Mouse (Mus musculus) ES-E14 (cell line): ENCODE measurements around the gene Cmas. TPM values are rescaled to one million over a fixed set of nuclear protein-coding genes. Genes with fewer than 3 reads are reported as not detected.

ENCODE experiments used
- DNase-seq: peaks from one replicate; pipeline ENCODE4 v3.0.0-alpha.2; 2013; ENCODE audit warnings: low read depth, low spot score
- H3K27ac ChIP-seq: 2 replicates; pipeline ENCODE4 v1.5.1; 2012; ENCODE audit warnings: low read depth, mild to moderate bottlenecking, low read length, moderate library complexity, mixed read lengths; ENCODE audit not compliant: poor library complexity, insufficient read depth, severe bottlenecking
- H3K36me3 ChIP-seq: 2 replicates; pipeline ENCODE4 v1.6.1; 2012; ENCODE audit warnings: mild to moderate bottlenecking, low read length, moderate library complexity, mixed read lengths; ENCODE audit not compliant: control insufficient read depth, poor library complexity, insufficient read depth, severe bottlenecking
- H3K4me1 ChIP-seq, 2 experiments: fragments of 150-350 bp in 1 of 2; sonication (generic) in 1 of 2; 2 replicates each; pipeline ENCODE4 v1.6.1; 2012; ENCODE audit warnings: low read length in 2 of 2, mild to moderate bottlenecking in 1 of 2, mixed read lengths in 1 of 2; ENCODE audit not compliant: control insufficient read depth in 2 of 2, insufficient read depth in 2 of 2, poor library complexity in 1 of 2
- H3K4me3 ChIP-seq, 2 experiments: fragments of 150-350 bp in 1 of 2; sonication (generic) in 1 of 2; 2 replicates each; pipeline ENCODE4 v1.5.1; 2012; ENCODE audit warnings: low read length in 2 of 2, low read depth in 1 of 2, mild to moderate bottlenecking in 1 of 2, mixed read lengths in 1 of 2; ENCODE audit not compliant: insufficient read depth in 1 of 2, poor library complexity in 1 of 2, severe bottlenecking in 1 of 2
- H3K9ac ChIP-seq: 2 replicates; pipeline ENCODE4 v1.6.1; 2012; ENCODE audit warnings: low read depth, mild to moderate bottlenecking, low read length, mixed read lengths; ENCODE audit not compliant: poor library complexity, insufficient read depth, severe bottlenecking
- H3K9me3 ChIP-seq: fragments of 150-350 bp; sonication (generic); 2 replicates; pipeline ENCODE4 v1.6.1; 2012; ENCODE audit warnings: low read depth, mild to moderate bottlenecking, low read length; ENCODE audit not compliant: control insufficient read depth, insufficient read depth
- CHD2 ChIP-seq: IDR thresholded peaks from 2 replicates; pipeline ENCODE4 v1.6.1; 2014; ENCODE audit warnings: mild to moderate bottlenecking, low read depth, low read length, inconsistent platforms
- HCFC1 ChIP-seq: IDR thresholded peaks from 2 replicates; pipeline ENCODE4 v1.6.1; 2012; ENCODE audit warnings: low read length, inconsistent platforms, borderline replicate concordance; ENCODE audit not compliant: insufficient read depth
- MAFK ChIP-seq: IDR thresholded peaks from 2 replicates; pipeline ENCODE4 v1.6.1; 2014; ENCODE audit warnings: mild to moderate bottlenecking, low read depth, low read length, inconsistent platforms; ENCODE audit not compliant: insufficient read depth
- ZC3H11A ChIP-seq: IDR thresholded peaks from 2 replicates; pipeline ENCODE4 v1.6.1; 2012; ENCODE audit warnings: low read depth, mild to moderate bottlenecking, inconsistent platforms, low read length, borderline replicate concordance
- ZNF384 ChIP-seq: IDR thresholded peaks from 2 replicates; pipeline ENCODE4 v1.6.1; 2012; ENCODE audit warnings: low read depth, low read length, inconsistent platforms
- in situ Hi-C, 2 experiments: fragments of 600-800 bp; cut with MboI; formaldehyde crosslinking; loops; one replicate each; pipeline ENCODE4 v1.15.1; 2025; ENCODE audit warnings: low sequenced_read_pairs in 2 of 2, inconsistent platforms in 1 of 2; ENCODE audit not compliant: unreplicated experiment in 2 of 2
- total RNA-seq: library from RNA; depleted of rRNA; stranded (reverse); fragments of 300-350 nt; gene quantifications from 2 replicates; pipeline ENCODE4 v1.2.3, GENCODE M21; 2012

Cmas gene
- total RNA-seq, 1 experiment, result 61.0 TPM

- DNase-seq, result no peak
- Histone ChIP-seq H3K36me3 (no peaks in the 10 kb centered on the region), H3K27ac (no peak overlapping the region), H3K4me3 (no peak overlapping the region), H3K4me1 (peaks cover 3 to 18% of the 10 kb centered on the region in 2 experiments; a peak in 3 of 4 replicates), H3K9ac (no peak overlapping the region), H3K9me3 (no peaks in the 10 kb centered on the region)
- in situ Hi-C loops, result loop anchor here in 1 of 2 experiments (25.0 kb wide), 1 partner anchor 383 kb away; no protein-coding TSS in a partner anchor
- no peak for TF ChIP-seq HCFC1
- TF ChIP-seq ZC3H11A, result no peak
- no peak for TF ChIP-seq CHD2
- no peak for TF ChIP-seq MAFK
- no peak for TF ChIP-seq ZNF384
Measured at GRCm38 (mm10) chr6:142745484-142745883, 11.0 kb upstream of the Cmas start.

GRCm38 (mm10) chr6:142746765-142747164 is 9.7 kb upstream of the Cmas start:
- no peak for DNase-seq
- no peak overlapping the region for H3K27ac ChIP-seq
- in situ Hi-C loops, result loop anchor here in 1 of 2 experiments (25.0 kb wide), 1 partner anchor 384 kb away; no protein-coding TSS in a partner anchor

GRCm38 (mm10) chr6:142747165-142747564 is 9.3 kb upstream of the Cmas start:
- in situ Hi-C loops, result loop anchor here in 1 of 2 experiments (25.0 kb wide), 1 partner anchor 385 kb away; no protein-coding TSS in a partner anchor
- no peak for DNase-seq
- H3K4me1 ChIP-seq, result peaks cover 2 to 20% of the 10 kb centered on the region in 2 experiments

More at GRCm38 (mm10) chr6:142746765-142747164, 9.7 kb upstream of the Cmas start:
- no peaks in the 10 kb centered on the region for H3K9me3 ChIP-seq
- TF ChIP-seq ZC3H11A (no peak), HCFC1 (no peak), ZNF384 (no peak), MAFK (no peak), CHD2 (no peak)
- H3K36me3 ChIP-seq, result no peaks in the 10 kb centered on the region
- H3K9ac ChIP-seq, result no peak overlapping the region
- peaks cover 2 to 19% of the 10 kb centered on the region in 2 experiments; a peak in 3 of 4 replicates for H3K4me1 ChIP-seq
- no peak overlapping the region for H3K4me3 ChIP-seq

GRCm38 (mm10) chr6:142748057-142748708 is 8.3 kb upstream of the Cmas start:
- Histone ChIP-seq H3K4me1 (peaks cover 6 to 18% of the 10 kb centered on the region in 2 experiments), H3K36me3 (no peaks in the 10 kb centered on the region), H3K9me3 (no peaks in the 10 kb centered on the region), H3K9ac (no peak overlapping the region), H3K27ac (no peak overlapping the region), H3K4me3 (no peak overlapping the region)
- TF ChIP-seq MAFK, result no peak
- in situ Hi-C loops, result loop anchor here in 1 of 2 experiments (25.0 kb wide), 1 partner anchor 386 kb away; no protein-coding TSS in a partner anchor
- no peak for DNase-seq

More at GRCm38 (mm10) chr6:142747165-142747564, 9.3 kb upstream of the Cmas start:
- Histone ChIP-seq H3K27ac (no peak overlapping the region), H3K36me3 (no peaks in the 10 kb centered on the region), H3K9ac (no peak overlapping the region), H3K9me3 (no peaks in the 10 kb centered on the region), H3K4me3 (no peak overlapping the region)
- TF ChIP-seq CHD2, result no peak
- TF ChIP-seq ZC3H11A, result no peak
- no peak for TF ChIP-seq ZNF384
- no peak for TF ChIP-seq MAFK
- no peak for TF ChIP-seq HCFC1
